Mouse (Mus musculus) brown adipose tissue, adult 24 weeks (tissue): ENCODE results near the gene Shank2. TPM values are rescaled to one million over a fixed set of nuclear protein-coding genes. Genes with fewer than 3 reads are reported as not detected.

ENCODE experiments used
- H3K27ac ChIP-seq: fragments of 200-500 bp; replicated peaks from 2 replicates; pipeline ENCODE4 v1.5.1; 2012; ENCODE audit warnings: low read depth, mild to moderate bottlenecking, low read length
- H3K4me1 ChIP-seq: fragments of 200-500 bp; 2 replicates; pipeline ENCODE4 v1.6.1; 2012; ENCODE audit warnings: low read length, mixed read lengths; ENCODE audit not compliant: control insufficient read depth, insufficient read depth, insufficient read length
- H3K4me3 ChIP-seq: fragments of 200-500 bp; 2 replicates; pipeline ENCODE4 v1.5.1; 2012; ENCODE audit warnings: low read depth, mild to moderate bottlenecking, low read length, moderate library complexity; ENCODE audit not compliant: insufficient read depth
- polyA plus RNA-seq: library from polyadenylated mRNA; stranded (reverse); fragments of >200 nt; gene quantifications from 2 replicates; pipeline ENCODE4 v1.2.4, GENCODE M21; 2012; ENCODE audit not compliant: missing spikeins, insufficient read depth, insufficient read length

Shank2 gene
- not detected in 2 replicates for polyA plus RNA-seq

DNA sequence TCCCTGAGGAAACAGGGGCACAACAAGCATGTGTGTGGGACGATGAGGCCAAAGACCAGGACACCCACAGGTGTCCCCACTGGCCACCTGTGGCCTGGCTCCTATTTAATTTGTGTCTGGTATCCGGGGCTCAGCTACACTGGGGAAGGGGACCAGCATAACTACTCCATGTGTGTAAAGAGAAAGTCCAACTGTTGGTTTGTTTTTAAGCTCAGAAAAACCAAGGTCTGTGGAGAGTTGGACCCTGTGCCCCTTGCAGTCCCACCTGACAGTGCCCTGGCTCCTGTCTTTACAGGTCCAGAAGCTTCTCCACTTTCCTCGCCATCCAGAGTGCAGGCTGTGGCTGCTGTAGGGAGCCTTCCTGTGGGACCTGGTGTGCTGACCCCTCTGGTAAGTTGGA, at the start of gene Shank2:
Gene Shank2, plus strand, starts transcription at position 301 of the 400 bp plus-strand sequence.
- H3K4me1 ChIP-seq = no peaks in the 10 kb centered on the region
- H3K27ac ChIP-seq = no peak within 1 kb of the TSS
- no peak within 1 kb of the TSS for H3K4me3 ChIP-seq

DNA sequence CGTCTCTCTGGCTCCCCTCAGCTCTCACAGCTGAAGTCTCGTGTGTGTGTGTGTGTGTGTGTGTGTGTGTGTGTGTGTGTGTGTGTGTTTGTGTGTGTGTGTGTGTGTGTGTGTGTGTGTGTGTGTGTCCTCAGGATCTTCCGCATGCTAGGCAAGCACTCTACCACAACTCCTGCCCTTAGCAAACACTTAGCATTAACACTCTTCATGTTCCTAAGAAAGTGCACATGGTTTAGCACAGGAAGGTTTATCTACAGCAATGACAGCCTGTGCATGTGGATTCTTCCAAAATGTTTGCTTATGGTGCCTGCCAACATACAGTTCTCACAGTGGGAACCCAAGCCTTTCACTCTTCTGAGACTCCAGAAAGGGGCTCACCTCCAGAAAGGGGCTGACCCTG, 49.6 kb upstream of the Shank2 start:
- no peak overlapping the region for H3K4me3 ChIP-seq
- H3K4me1 ChIP-seq = no peaks in the 10 kb centered on the region
- H3K27ac ChIP-seq = no peak overlapping the region

DNA sequence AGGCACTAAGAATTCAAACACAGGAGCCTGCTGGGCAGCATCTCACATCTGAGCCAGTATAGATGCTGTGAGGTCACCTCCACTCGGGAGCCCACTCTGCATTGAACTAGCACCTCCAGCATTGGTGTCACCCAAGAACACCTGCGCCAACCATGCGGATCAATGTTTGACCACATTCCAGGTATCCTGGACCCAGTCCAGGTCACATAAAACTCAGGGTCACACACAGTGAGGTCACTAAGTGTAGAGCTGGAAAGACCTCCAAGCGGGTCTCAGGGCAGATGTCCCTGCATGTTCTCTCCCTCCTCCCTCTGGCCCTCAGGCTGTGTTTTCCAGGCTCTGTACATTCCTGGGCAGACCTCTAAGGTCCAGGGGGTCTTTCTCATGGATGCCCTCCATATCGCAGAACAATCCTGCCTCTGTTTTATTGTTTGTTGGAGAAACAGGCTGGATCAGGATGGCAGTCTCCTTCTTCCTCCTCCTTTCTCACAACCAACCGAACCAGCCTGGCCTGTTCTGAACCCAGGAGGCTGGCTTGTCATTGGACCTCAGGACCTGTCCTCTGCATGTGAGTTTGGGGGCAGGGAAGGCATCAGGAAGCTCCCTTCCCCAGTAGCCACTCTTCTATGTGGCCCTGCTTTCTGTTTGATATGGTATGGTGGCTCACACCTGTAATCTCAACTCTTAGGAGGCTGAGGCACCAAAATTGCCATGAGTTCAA, 45.0 kb upstream of the Shank2 start:
- Histone ChIP-seq H3K4me3 (no peak overlapping the region), H3K4me1 (no peaks in the 10 kb centered on the region), H3K27ac (no peak overlapping the region)

DNA sequence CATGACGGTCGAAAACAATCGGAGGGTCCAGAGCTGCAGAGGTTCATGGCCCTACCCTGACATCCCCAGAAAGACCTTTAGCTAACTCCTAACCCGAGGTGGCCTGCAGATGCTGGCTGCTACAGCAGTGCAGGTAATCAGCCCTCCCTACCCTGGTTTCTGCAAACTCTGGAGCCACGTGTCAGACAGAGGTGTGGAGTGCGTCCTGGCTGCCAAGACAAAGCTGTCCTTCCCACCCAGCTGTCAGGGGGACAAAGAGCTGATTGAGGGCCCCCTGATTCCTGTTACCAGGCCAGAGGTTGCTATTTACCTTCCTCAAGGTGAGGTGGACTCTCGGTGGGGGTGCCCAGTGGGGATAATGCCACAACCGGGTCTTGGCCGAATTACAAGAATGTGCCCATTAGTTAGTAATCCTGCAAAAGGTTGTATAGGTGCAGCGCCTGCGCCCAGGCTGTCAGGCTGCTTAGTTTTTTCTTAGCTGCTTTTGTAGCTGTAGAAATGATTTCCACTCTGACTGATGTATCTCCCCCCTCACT, 43.6 kb upstream of the Shank2 start:
- H3K4me1 ChIP-seq = no peaks in the 10 kb centered on the region
- H3K4me3 ChIP-seq = no peak overlapping the region
- no peak overlapping the region for H3K27ac ChIP-seq

DNA sequence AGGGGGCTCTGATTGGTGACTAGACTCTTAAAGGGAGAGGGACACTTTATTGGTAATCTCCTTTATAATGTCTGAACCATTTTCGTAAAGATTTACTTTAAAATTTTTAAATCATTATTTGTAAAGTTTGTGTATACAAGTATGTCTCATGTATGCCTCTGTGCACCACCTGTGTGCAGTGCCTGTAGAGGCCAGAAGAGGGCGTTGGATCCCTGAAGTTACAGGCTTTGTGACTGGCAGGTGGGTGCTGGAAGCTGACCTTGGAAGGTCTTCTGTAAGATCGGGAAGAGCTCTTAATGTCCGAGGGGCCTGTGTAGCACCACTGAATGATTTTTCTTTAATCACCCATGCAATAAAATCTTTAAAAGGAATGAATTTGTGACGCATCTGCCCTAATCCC, 37.9 kb upstream of the Shank2 start:
- Histone ChIP-seq H3K4me1 (no peaks in the 10 kb centered on the region), H3K4me3 (no peak overlapping the region), H3K27ac (no peak overlapping the region)

DNA sequence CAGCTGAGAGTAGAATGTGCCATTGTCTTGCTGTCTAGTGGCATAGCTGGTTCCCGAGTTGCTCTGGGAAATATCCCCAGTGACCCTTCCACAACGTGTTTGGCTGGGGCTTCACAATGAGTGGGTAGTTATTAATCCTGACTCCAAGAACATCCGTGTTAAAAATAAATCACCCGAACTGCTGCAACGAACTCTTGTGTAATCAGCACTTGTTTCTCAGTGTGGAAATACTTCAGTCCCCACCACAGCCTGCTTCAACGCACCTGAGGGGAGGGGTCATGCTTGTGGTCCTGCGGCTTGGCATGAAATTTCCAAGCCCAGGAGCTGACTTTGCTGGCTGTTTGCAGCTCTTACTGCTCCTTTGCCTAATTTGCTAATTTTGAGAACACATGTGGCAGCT, 35.1 kb upstream of the Shank2 start:
- no peak overlapping the region for H3K27ac ChIP-seq
- H3K4me3 ChIP-seq = no peak overlapping the region
- no peaks in the 10 kb centered on the region for H3K4me1 ChIP-seq

DNA sequence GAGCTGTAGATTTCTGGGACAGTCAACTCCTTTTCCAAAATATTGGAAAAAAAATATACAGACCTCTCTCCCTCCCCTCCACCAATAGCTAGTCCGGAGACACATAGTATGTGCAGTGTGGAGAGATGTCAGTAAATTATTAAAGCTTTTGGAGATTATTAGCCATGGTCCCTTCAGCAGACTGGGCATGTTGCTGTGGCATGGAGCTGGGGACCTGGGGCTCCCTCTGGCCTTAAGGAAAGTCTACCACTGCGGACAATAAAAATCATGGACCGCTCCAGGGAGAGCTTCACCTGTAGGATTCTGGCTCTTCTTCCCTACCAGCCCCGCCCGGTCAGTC, 24.3 kb upstream of the Shank2 start:
- H3K27ac ChIP-seq = no peak overlapping the region
- no peak overlapping the region for H3K4me3 ChIP-seq
- no peaks in the 10 kb centered on the region for H3K4me1 ChIP-seq

DNA sequence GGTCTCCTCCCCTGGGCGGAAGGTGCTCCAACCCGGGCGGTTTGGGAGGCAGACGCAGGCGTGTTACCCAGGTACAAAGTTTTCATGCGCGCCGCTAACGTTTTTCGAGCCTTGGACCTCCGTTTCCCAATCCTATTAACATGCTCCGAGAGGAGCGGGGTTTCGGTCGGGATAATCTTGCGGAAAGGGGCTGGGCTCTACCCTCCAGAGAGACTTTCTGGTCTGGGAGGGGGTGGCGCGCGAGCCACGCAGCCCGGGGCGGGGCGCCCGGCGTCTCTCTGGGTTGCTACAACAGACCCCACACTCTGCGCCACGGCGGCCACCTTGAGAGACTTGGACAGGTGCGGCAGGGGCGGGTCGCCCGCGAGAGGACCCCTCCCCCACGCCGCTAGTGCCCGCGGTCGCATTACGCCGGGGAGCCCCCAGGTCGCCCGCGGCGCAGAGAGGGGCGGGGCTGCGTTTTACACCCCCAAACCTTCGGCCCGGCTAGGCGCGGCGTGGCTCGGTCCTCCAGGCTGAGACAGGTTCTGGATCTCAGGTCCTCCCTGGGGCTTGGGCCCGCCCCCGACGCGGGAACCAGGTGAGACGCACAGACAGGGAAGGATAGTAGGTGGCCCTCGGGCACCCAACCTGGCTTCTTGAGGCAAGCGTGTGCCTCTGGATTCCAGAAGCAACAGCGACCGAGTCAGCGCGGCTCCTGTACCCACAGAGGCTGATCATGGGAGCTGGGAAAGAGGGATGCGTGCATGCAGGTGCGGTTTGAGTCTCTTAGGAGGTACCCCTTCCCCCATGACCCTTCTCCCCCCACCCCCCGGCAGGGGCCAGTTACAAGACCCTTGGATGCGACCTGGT, 23.7 kb upstream of the Shank2 start:
- Histone ChIP-seq H3K4me1 (no peaks in the 10 kb centered on the region), H3K4me3 (no peak overlapping the region), H3K27ac (no peak overlapping the region)

DNA sequence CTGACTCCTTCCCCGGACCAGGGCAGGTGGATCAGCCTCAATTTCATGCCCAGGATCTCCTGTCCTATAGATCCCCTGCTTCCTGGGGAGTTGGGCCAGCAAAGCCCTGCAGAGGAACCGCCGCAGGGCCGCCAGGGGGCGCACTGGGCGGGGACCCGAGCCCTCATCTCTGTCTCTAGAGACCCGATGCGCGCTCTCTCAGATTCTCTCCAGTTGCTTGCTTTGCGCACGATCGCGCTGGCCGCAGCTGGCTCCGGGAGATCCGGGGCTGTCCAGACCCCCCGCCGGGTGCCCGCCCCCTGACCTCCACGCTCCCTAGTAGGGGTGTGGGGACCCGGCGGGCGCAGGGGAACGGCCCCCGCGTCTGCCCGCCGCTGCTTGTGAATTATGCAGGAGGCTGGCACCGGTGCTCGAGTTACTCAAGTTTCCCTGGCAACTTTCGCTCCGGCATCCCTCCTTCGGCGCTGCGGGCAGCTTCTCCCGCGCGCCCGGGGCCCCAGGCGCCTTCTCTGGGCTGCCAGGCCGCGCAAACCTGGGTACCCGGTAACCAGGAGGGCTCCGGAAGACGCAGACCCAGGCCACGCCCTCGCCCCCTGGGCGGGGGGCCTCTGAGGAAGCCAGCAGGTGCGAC, 22.9 kb upstream of the Shank2 start:
- Histone ChIP-seq H3K4me1 (no peaks in the 10 kb centered on the region), H3K4me3 (no peak overlapping the region), H3K27ac (no peak overlapping the region)

DNA sequence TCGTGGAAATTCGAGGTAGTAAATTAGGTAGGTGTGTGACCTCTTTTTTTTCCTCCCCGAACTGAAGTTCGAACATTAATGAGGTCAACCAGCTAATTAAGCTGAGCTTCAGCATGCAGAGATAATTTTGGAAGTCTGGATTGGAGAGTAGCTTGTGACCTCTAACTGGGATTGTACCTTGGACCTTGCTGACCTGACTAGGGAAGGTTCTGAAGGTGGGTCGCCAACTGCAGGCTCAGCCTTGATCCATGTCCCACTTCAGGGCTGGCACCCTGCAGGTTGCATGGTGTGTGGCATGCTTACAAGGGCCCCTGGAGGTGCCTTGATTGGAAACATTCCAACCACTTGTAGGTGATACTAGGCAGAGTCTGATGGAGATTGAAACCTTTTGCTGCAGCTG, 21.7 kb upstream of the Shank2 start:
- Histone ChIP-seq H3K4me3 (no peak overlapping the region), H3K27ac (no peak overlapping the region), H3K4me1 (no peaks in the 10 kb centered on the region)

DNA sequence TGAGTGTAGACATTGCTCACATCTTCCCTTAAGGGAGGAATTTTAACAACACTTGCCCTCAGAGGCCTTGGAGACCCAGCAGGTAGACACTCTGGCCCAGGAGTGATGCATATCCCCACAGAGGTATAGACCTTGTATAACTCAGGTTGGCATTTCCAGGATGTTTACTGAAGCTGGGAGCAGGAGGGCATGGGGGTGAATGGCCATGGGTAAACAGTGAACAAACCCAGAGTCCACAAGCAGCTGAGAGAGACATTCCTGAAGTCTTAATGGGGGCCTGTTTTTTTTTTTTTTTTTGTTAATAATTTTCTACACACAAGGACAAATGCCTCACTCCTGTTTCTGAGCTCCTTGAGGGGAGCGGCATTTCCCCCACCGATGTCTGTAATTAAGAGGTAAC, 15.4 kb upstream of the Shank2 start:
- Histone ChIP-seq H3K27ac (no peak overlapping the region), H3K4me3 (no peak overlapping the region), H3K4me1 (no peaks in the 10 kb centered on the region)

DNA sequence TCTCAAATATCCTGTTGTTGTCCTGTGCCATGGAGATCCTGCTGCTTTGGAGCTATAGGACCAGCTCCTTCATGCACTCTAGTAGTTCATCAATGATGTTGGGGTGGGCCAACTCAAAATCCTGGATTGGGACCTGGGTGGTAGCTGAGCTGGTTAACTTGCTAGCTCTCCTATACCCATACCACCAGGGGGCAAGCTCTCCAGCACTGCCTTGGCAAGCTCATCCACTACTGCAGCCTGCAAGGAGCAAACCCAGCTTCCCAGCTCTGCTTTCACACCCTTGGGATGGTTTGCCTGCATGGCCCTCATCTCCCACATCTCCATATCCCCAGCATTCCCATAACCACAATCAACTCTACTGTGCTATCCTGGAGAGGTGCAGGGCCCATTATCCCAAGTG, 10.6 kb upstream of the Shank2 start:
- H3K4me3 ChIP-seq = no peak overlapping the region
- H3K4me1 ChIP-seq = no peaks in the 10 kb centered on the region
- no peak overlapping the region for H3K27ac ChIP-seq

DNA sequence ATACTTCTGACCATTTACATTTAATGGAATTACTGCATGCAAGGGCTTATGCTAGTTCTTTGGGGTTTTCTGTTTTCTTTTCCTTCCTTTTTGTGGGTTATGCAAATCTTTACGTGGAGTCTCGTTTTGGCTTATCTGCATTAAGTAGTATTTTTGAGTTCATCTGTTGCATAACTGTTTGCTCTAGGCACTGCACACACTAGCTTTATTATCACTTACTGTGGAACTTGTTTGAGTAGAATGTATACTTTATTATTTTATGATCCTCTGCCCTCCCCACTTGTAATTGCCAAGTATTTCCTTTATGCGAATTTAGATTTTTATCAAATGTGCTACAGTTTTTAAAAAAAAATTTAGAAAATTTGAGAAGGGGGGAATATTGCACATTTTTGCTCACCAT, 2.7 kb upstream of the Shank2 start:
- H3K4me1 ChIP-seq = no peaks in the 10 kb centered on the region
- no peak overlapping the region for H3K4me3 ChIP-seq
- no peak overlapping the region for H3K27ac ChIP-seq

DNA sequence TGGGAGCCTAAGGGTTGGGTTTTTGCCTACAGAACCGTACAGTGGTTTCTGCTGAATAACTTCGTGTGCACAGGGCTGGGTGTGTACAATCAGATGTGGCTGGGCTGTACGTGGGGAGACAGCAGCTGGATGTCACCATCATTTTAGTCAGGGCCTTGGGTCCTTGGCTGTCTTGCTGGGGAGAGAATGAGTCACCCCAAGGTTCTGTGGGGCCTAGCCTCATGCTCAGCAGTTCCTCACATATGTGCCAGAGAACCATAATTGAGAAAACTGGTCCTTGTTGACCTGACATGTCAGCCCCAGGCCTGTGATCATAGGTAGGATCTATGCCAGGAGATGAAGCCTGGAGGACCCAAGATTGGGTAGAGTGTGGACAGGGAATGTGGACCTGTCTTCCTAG, 1.7 kb downstream of the Shank2 start:
- H3K4me1 ChIP-seq = no peaks in the 10 kb centered on the region
- H3K4me3 ChIP-seq = no peak overlapping the region
- H3K27ac ChIP-seq = no peak overlapping the region

DNA sequence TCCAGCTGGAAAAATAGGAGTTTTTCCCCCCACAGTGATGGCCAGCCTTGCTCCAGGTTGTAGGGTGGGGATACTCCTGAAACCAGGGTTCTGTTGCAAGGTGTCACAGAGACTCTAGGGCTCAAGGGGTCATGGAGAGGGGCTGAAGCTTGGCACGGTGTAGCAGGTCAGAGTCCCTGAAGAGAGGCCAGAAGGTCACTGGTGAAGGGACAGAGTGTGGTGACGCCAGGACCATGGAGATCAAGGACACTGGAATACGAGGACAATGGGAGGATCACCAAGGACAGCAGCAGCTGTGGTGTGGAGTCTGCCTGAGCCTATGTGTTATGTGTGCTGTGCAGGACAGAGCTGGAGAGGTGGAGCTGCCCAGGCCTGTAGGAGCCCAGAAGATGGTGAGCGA, 6.4 kb downstream of the Shank2 start:
- no peak overlapping the region for H3K27ac ChIP-seq
- H3K4me3 ChIP-seq = no peak overlapping the region
- no peaks in the 10 kb centered on the region for H3K4me1 ChIP-seq
